Mouse (Mus musculus) common myeloid progenitor, adult 5-6 weeks (primary cell): ENCODE data around the gene Naaladl1. TPM values are rescaled to one million over a fixed set of nuclear protein-coding genes. Genes with fewer than 3 reads are reported as not detected.
A peak's percentile ranks its signal among the peaks of the same experiment; 100 is the strongest.

ENCODE experiments used
- ATAC-seq: replicated peaks from 2 replicates; pipeline ENCODE4 v1.8.0; 2016; ENCODE audit warnings: low read depth, mild to moderate bottlenecking, moderate TSS enrichment, inconsistent platforms; ENCODE audit not compliant: poor library complexity, severe bottlenecking
- total RNA-seq: library from RNA; stranded (forward); fragments of 200-1000, 187-1606 nt; gene quantifications from 2 replicates; pipeline ENCODE4 v1.2.3, GENCODE M21; 2017

Gene Naaladl1
- total RNA-seq, 1 experiment from 2014 or later: not detected

GRCm38 (mm10) chr19:6079983-6080480, 25.6 kb upstream of the Naaladl1 start, which contains the start of gene Tmem262:
Gene Tmem262 (plus strand): TSS chr19:6080033.
- ATAC-seq: no peak

- no peak for ATAC-seq
Observed at GRCm38 (mm10) chr19:6082156-6082555, 23.4 kb upstream of the Naaladl1 start, which contains the start of gene Gm28374. Gene Gm28374 (minus strand): TSS chr19:6082256.

- peak; percentile 94 for ATAC-seq
Observed at GRCm38 (mm10) chr19:6084478-6085248, 20.9 kb upstream of the Naaladl1 start, which contains the start of the genes Zfpl1 and Cdca5. Gene Zfpl1 (minus strand): TSS chr19:6084956. Gene Cdca5 (plus strand): TSS chr19:6084983.

- ATAC-seq: peak; percentile 83
Observed at GRCm38 (mm10) chr19:6085417-6085879, 20.1 kb upstream of the Naaladl1 start.

GRCm38 (mm10) chr19:6088841-6089240, 16.7 kb upstream of the Naaladl1 start:
- ATAC-seq: no peak

DNA sequence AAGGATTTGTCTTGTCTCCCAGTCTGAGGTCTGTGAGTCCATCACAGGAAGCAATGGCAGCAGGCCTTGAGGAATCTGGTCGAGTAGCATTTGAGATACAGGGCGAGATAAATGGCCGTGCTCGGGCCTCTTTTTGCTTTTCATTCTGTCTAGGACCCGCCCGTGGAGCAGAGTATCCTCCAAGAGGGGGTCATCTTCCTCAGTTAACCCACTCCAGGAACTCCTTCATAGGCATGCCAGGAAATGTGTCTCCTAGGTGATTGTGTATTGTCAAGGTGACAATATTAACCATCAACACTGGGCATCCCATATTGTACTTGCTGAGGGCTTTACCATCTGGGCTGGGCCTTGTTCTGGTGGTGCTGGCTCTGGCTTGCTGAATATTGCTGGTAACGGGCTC, 11.5 kb upstream of the Naaladl1 start, which contains the start of gene AC131692.1:
AC131692.1 (plus strand) TSS at position 301 of the 400 bp plus-strand sequence.
- ATAC-seq: no peak

GRCm38 (mm10) chr19:6097847-6098246, 7.7 kb upstream of the Naaladl1 start:
- no peak for ATAC-seq

GRCm38 (mm10) chr19:6101186-6101585, 4.4 kb upstream of the Naaladl1 start:
- ATAC-seq: no peak

GRCm38 (mm10) chr19:6102169-6102853, 3.3 kb upstream of the Naaladl1 start:
- ATAC-seq: no peak

GRCm38 (mm10) chr19:6104476-6104875, 1.1 kb upstream of the Naaladl1 start:
- no peak for ATAC-seq

GRCm38 (mm10) chr19:6113116-6113515, 7.5 kb downstream of the Naaladl1 start:
- no peak for ATAC-seq

GRCm38 (mm10) chr19:6116113-6116850, 10.7 kb downstream of the Naaladl1 start:
- no peak for ATAC-seq

- ATAC-seq: no peak
Observed at GRCm38 (mm10) chr19:6117346-6117985, 11.9 kb downstream of the Naaladl1 start.

DNA sequence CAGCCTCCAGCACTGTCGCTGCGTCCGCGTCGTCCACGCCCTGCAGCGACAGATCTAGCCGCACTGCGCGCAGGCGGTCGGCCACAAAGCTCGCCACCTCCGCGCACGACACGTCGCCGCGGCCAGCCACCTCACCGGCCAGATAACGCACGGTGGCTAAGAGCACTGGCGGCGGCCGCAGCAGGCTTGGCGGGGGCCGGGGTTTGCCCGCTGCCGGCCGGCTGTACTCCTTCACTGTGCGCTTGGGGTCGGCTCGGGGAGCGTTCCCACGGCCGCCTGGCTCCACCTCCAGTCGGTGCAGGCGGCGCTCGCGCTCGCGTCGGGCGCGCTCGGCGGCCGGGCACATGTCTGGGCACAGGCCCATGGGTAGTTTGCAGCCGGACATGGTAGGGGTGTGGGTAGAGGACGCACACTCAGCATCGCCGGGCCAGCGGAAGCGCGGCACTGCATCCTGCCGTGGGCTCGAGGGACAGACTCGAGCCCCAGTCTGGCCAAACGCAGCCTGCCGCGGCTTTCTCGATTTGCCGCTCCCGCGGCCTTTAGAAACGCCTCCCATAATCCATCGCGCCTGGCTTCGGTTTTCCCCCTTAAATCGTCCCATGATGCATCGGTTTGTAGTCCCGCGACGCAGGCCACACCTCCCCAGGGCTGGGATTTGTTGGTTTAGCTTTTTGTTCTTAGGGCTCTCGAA, 12.5 kb downstream of the Naaladl1 start, which contains the start of gene Sac3d1:
Sac3d1 (minus strand) TSS at position 665 of the 691 bp plus-strand sequence.
- peak; percentile 91 for ATAC-seq

GRCm38 (mm10) chr19:6118677-6119185, 13.1 kb downstream of the Naaladl1 start:
- ATAC-seq: 0 out of 2 replicates have a peak, but pooled peaks have one; percentile 2

- no peak for ATAC-seq
Observed at GRCm38 (mm10) chr19:6121761-6122160, 16.2 kb downstream of the Naaladl1 start.

- ATAC-seq: no peak
Observed at GRCm38 (mm10) chr19:6123330-6123729, 17.7 kb downstream of the Naaladl1 start.

- no peak for ATAC-seq
Observed at GRCm38 (mm10) chr19:6124898-6125297, 19.3 kb downstream of the Naaladl1 start.

GRCm38 (mm10) chr19:6126289-6126688, 20.7 kb downstream of the Naaladl1 start:
- ATAC-seq: no peak
